Mouse (Mus musculus) forebrain, embryonic 10.5 days (tissue): Measurements from ENCODE around the gene Rhox11. TPM values are rescaled to one million over a fixed set of nuclear protein-coding genes. Genes with fewer than 3 reads are reported as not detected.
"Not testable (repeated sequence)": the region's sequence is repeated elsewhere in the genome, so short reads cannot be mapped to it uniquely, and the experiment has no call there.

Source experiments
- DNase-seq: peaks from one replicate; pipeline ENCODE4 v3.0.0-alpha.2; 2017; ENCODE audit warnings: low spot score; ENCODE audit errors: extremely low spot score
- H3K27ac ChIP-seq: fragments of 300-500 bp; sonication (generic); 2 replicates; pipeline ENCODE4 v1.5.1; 2016; ENCODE audit warnings: mild to moderate bottlenecking
- H3K27me3 ChIP-seq: fragments of 300-500 bp; sonication (generic); 2 replicates; pipeline ENCODE4 v1.6.1; 2016; ENCODE audit warnings: mild to moderate bottlenecking; ENCODE audit not compliant: poor library complexity, severe bottlenecking
- H3K36me3 ChIP-seq: fragments of 300-500 bp; sonication (generic); replicated peaks from 2 replicates; pipeline ENCODE4 v1.6.1; 2016; ENCODE audit warnings: mild to moderate bottlenecking, moderate library complexity
- H3K4me1 ChIP-seq: fragments of 300-500 bp; sonication (generic); 2 replicates; pipeline ENCODE4 v1.6.1; 2016
- H3K4me3 ChIP-seq: fragments of 300-500 bp; sonication (generic); 2 replicates; pipeline ENCODE4 v1.5.1; 2016; ENCODE audit warnings: mild to moderate bottlenecking, moderate library complexity
- H3K9me3 ChIP-seq: fragments of 300-500 bp; sonication (generic); 2 replicates; pipeline ENCODE4 v1.6.1; 2016; ENCODE audit warnings: mild to moderate bottlenecking, moderate library complexity
- WGBS: fragments of 180-500 bp; shearing (Covaris S2); methylation state at CpG from one replicate; pipeline ENCODE4 v1.1.7; 2016; 5-methylcytosine and 5-hydroxymethylcytosine counted together
- polyA plus RNA-seq: library from polyadenylated mRNA; unstranded; fragments of >200 nt; fragmentation: Nextera tagmentation; extraction: Ambion mirVana; gene quantifications from 2 replicates; pipeline ENCODE4 v1.2.1, GENCODE M21; 2016

The Rhox11 gene
- not detected in 2 replicates for polyA plus RNA-seq

- 95% methylated on average over 9 of the region's 9 CpGs for WGBS
- no peaks in the 10 kb centered on the region for H3K27me3 ChIP-seq
- H3K9me3 ChIP-seq, result no peaks in the 10 kb centered on the region
- no peak within 1 kb of the TSS for H3K4me3 ChIP-seq
- no peak within 1 kb of the TSS for H3K27ac ChIP-seq
- no peak for DNase-seq
- no peaks in the 10 kb centered on the region for H3K4me1 ChIP-seq
- no peaks in the 10 kb centered on the region for H3K36me3 ChIP-seq
Observed at GRCm38 (mm10) chrX:38085041-38085440, at the start of gene Rhox11. Gene Rhox11 (minus strand): TSS chrX:38085141.

GRCm38 (mm10) chrX:38121478-38121877 lies 36.5 kb upstream of the Rhox11 start:
- no peak for DNase-seq
- no peaks in the 10 kb centered on the region for H3K36me3 ChIP-seq
- H3K4me1 ChIP-seq, result no peaks in the 10 kb centered on the region
- no peaks in the 10 kb centered on the region for H3K27me3 ChIP-seq
- no peak overlapping the region for H3K27ac ChIP-seq
- peaks cover 15% of the 10 kb centered on the region; the same call in 1 of the 2 replicates for H3K9me3 ChIP-seq
- H3K4me3 ChIP-seq, result no peak overlapping the region
- WGBS, result 90% methylated on average over 34 of the region's 34 CpGs

- Histone ChIP-seq H3K4me1 (no peaks in the 10 kb centered on the region), H3K27me3 (no peaks in the 10 kb centered on the region), H3K27ac (no peak within 1 kb of the TSS), H3K9me3 (peaks cover 15% of the 10 kb centered on the region; the same call in 1 of the 2 replicates), H3K4me3 (no peak within 1 kb of the TSS), H3K36me3 (no peaks in the 10 kb centered on the region)
- WGBS, result 96% methylated on average over 20 of the region's 20 CpGs
- no peak for DNase-seq
Observed at GRCm38 (mm10) chrX:38120982-38121381, 36.0 kb upstream of the Rhox11 start, which contains the start of gene Rhox13. Gene Rhox13 (plus strand): TSS chrX:38121219.

- H3K4me1 ChIP-seq, result no peaks in the 10 kb centered on the region
- no peak within 1 kb of the TSS for H3K4me3 ChIP-seq
- no peaks in the 10 kb centered on the region for H3K27me3 ChIP-seq
- DNase-seq, result no peak
- H3K9me3 ChIP-seq, result no peaks in the 10 kb centered on the region
- H3K36me3 ChIP-seq, result no peaks in the 10 kb centered on the region
- H3K27ac ChIP-seq, result no peak within 1 kb of the TSS
- 69% methylated on average over 4 of the region's 4 CpGs for WGBS
Observed at GRCm38 (mm10) chrX:38110807-38111206, 25.9 kb upstream of the Rhox11 start, which contains the start of gene Rhox12. Gene Rhox12 (minus strand): TSS chrX:38110907.

- Histone ChIP-seq H3K4me1 (no peaks in the 10 kb centered on the region), H3K36me3 (no peaks in the 10 kb centered on the region), H3K4me3 (no peak overlapping the region), H3K27me3 (no peaks in the 10 kb centered on the region), H3K27ac (no peak overlapping the region), H3K9me3 (no peaks in the 10 kb centered on the region)
- WGBS, result 17% methylated on average over 12 of the region's 12 CpGs
- DNase-seq, result peak; percentile 18
Observed at GRCm38 (mm10) chrX:38084226-38084625, 715 bp downstream of the Rhox11 start.

GRCm38 (mm10) chrX:38066175-38066574 lies 18.8 kb downstream of the Rhox11 start, which contains the start of gene Rhox10:
Gene Rhox10 (plus strand): TSS chrX:38066475.
- Histone ChIP-seq H3K27me3 (no peaks in the 10 kb centered on the region), H3K4me3 (no peak within 1 kb of the TSS), H3K4me1 (no peaks in the 10 kb centered on the region), H3K36me3 (no peaks in the 10 kb centered on the region), H3K9me3 (no peaks in the 10 kb centered on the region), H3K27ac (no peak within 1 kb of the TSS)
- 90% methylated on average over 11 of the region's 11 CpGs for WGBS
- no peak for DNase-seq

GRCm38 (mm10) chrX:38061544-38061943 lies 23.4 kb downstream of the Rhox11 start:
- no peak overlapping the region for H3K27ac ChIP-seq
- 0% methylated on average over 1 of the region's 1 CpGs for whole genome bisulfite sequencing
- no peak for DNase-seq
- H3K9me3 ChIP-seq, result no peaks in the 10 kb centered on the region
- H3K4me3 ChIP-seq, result no peak overlapping the region
- no peaks in the 10 kb centered on the region for H3K27me3 ChIP-seq
- no peaks in the 10 kb centered on the region for H3K4me1 ChIP-seq
- no peaks in the 10 kb centered on the region for H3K36me3 ChIP-seq

GRCm38 (mm10) chrX:38043014-38043413 lies 41.9 kb downstream of the Rhox11 start, which contains the start of gene Btg1-ps2:
Gene Btg1-ps2 (minus strand): TSS chrX:38043114.
- DNase-seq, H3K9me3 ChIP-seq, H3K27ac ChIP-seq, H3K36me3 ChIP-seq, H3K4me1 ChIP-seq, H3K4me3 ChIP-seq, H3K27me3 ChIP-seq: not testable (repeated sequence)

- H3K27ac ChIP-seq, result no peak overlapping the region
- no peaks in the 10 kb centered on the region for H3K4me1 ChIP-seq
- no peaks in the 10 kb centered on the region for H3K36me3 ChIP-seq
- 90% methylated on average over 5 of the region's 5 CpGs for WGBS
- no peak overlapping the region for H3K4me3 ChIP-seq
- H3K27me3 ChIP-seq, result no peaks in the 10 kb centered on the region
- H3K9me3 ChIP-seq, result no peaks in the 10 kb centered on the region
- no peak for DNase-seq
Observed at GRCm38 (mm10) chrX:38039666-38040065, 45.3 kb downstream of the Rhox11 start.

- 63% methylated on average over 2 of the region's 2 CpGs for WGBS
Observed at GRCm38 (mm10) chrX:38033841-38034240, 51.1 kb downstream of the Rhox11 start.

More at GRCm38 (mm10) chrX:38033841-38034240, 51.1 kb downstream of the Rhox11 start:
- no peaks in the 10 kb centered on the region for H3K9me3 ChIP-seq
- H3K27ac ChIP-seq, result no peak overlapping the region
- H3K27me3 ChIP-seq, result no peaks in the 10 kb centered on the region
- H3K4me1 ChIP-seq, result no peaks in the 10 kb centered on the region
- no peak for DNase-seq
- H3K36me3 ChIP-seq, result no peaks in the 10 kb centered on the region
- no peak overlapping the region for H3K4me3 ChIP-seq

Other genes starting within 250 kb of the Rhox11 start
- not detected in 2 replicates for gene Rhox8, start 206.2 kb downstream of the Rhox11 start, polyA plus RNA-seq
- not detected in 2 replicates for gene Rhox7b, start 187.9 kb downstream of the Rhox11 start, polyA plus RNA-seq
- gene Rhox9, start 183.4 kb downstream of the Rhox11 start, polyA plus RNA-seq, result not detected in 2 replicates
- gene Btg1-ps1, start 66.3 kb downstream of the Rhox11 start, polyA plus RNA-seq, result not detected in 2 replicates
- gene Btg1-ps2, start 42.0 kb downstream of the Rhox11 start, polyA plus RNA-seq, result not detected in 2 replicates
- not detected in 2 replicates for gene Rhox10, start 18.7 kb downstream of the Rhox11 start, polyA plus RNA-seq
- not detected in 2 replicates for gene Rhox12, start 25.8 kb upstream of the Rhox11 start, polyA plus RNA-seq
- gene Rhox13, start 36.1 kb upstream of the Rhox11 start, polyA plus RNA-seq, result not detected in 2 replicates
- 3.7 and 3.8 TPM in 2 replicates for gene Zbtb33, start 104.7 kb upstream of the Rhox11 start, polyA plus RNA-seq
- gene Tmem255a, start 167.3 kb upstream of the Rhox11 start, polyA plus RNA-seq, result 12.7 and 14.6 TPM in 2 replicates
- not detected in 2 replicates for gene Atp1b4, start 231.0 kb upstream of the Rhox11 start, polyA plus RNA-seq